Mouse (Mus musculus) heart, embryonic 11.5 days (tissue): ENCODE measurements around the gene Rcc1. TPM values are rescaled to one million over a fixed set of nuclear protein-coding genes. Genes with fewer than 3 reads are reported as not detected.
A peak's percentile ranks its signal among the peaks of the same experiment; 100 is the strongest.

Experiments
- ATAC-seq: fragments of 200-750 bp; cut with Nextera tagmentation; replicated peaks from 2 replicates; pipeline ENCODE4 v1.8.0; 2017; ENCODE audit warnings: moderate library complexity; ENCODE audit not compliant: insufficient number of reproducible peaks, low FRiP score, low TSS enrichment
- H3K27ac ChIP-seq: fragments of 300-500 bp; sonication (generic); 2 replicates; pipeline ENCODE4 v1.5.1; 2014; ENCODE audit warnings: mild to moderate bottlenecking, low read depth, low read length
- H3K27me3 ChIP-seq: fragments of 300-500 bp; sonication (generic); 2 replicates; pipeline ENCODE4 v1.6.1; 2014; ENCODE audit warnings: mild to moderate bottlenecking, low read length, mixed read lengths; ENCODE audit not compliant: control insufficient read depth, insufficient read depth
- H3K36me3 ChIP-seq: fragments of 300-500 bp; sonication (generic); 2 replicates; pipeline ENCODE4 v1.6.1; 2014; ENCODE audit warnings: mild to moderate bottlenecking, low read length, moderate library complexity, mixed read lengths; ENCODE audit not compliant: control insufficient read depth, insufficient read depth
- H3K4me1 ChIP-seq: fragments of 300-500 bp; sonication (generic); 2 replicates; pipeline ENCODE4 v1.6.1; 2014; ENCODE audit warnings: low read length; ENCODE audit not compliant: control insufficient read depth, insufficient read depth
- H3K4me2 ChIP-seq: fragments of 300-500 bp; sonication (generic); 2 replicates; pipeline ENCODE4 v1.6.1; 2014; ENCODE audit warnings: mild to moderate bottlenecking, moderate library complexity
- H3K4me3 ChIP-seq: fragments of 300-500 bp; sonication (generic); 2 replicates; pipeline ENCODE4 v1.5.1; 2014; ENCODE audit warnings: low read depth, low read length
- H3K9ac ChIP-seq: fragments of 300-500 bp; sonication (generic); 2 replicates; pipeline ENCODE4 v1.6.1; 2014; ENCODE audit warnings: mild to moderate bottlenecking, low read depth, low read length, moderate library complexity
- H3K9me3 ChIP-seq: fragments of 300-500 bp; sonication (generic); replicated peaks from 2 replicates; pipeline ENCODE4 v1.6.1; 2016; ENCODE audit warnings: low read length; ENCODE audit not compliant: control insufficient read depth
- WGBS: fragments of 180-500 bp; shearing (Covaris S2); extraction: QIAGEN DNeasy Blood & Tissue Kit; methylation state at CpG from one replicate; pipeline ENCODE4 v1.1.7; 2014; ENCODE audit not compliant: insufficient replicate concordance; 5-methylcytosine and 5-hydroxymethylcytosine counted together
- polyA plus RNA-seq: library from polyadenylated mRNA; unstranded; fragments of >200 nt; fragmentation: Nextera tagmentation; extraction: Ambion mirVana; gene quantifications from 2 replicates; pipeline ENCODE4 v1.2.1, GENCODE M21; 2014

The Rcc1 gene
- polyA plus RNA-seq, 1 experiment from 2014 or later: 28.1 TPM

- Histone ChIP-seq H3K4me3 (no peak overlapping the region), H3K36me3 (peaks cover 20% of the 10 kb centered on the region), H3K4me1 (peaks cover 7% of the 10 kb centered on the region), H3K27me3 (no peaks in the 10 kb centered on the region), H3K4me2 (no peak overlapping the region), H3K9ac (no peak overlapping the region), H3K9me3 (no peaks in the 10 kb centered on the region), H3K27ac (no peak overlapping the region)
- WGBS: 83% methylated on average over 5 of the region's 5 CpGs
- no peak for ATAC-seq
Measured at GRCm38 (mm10) chr4:132326481-132326880, 26.9 kb downstream of the Rcc1 start.

DNA sequence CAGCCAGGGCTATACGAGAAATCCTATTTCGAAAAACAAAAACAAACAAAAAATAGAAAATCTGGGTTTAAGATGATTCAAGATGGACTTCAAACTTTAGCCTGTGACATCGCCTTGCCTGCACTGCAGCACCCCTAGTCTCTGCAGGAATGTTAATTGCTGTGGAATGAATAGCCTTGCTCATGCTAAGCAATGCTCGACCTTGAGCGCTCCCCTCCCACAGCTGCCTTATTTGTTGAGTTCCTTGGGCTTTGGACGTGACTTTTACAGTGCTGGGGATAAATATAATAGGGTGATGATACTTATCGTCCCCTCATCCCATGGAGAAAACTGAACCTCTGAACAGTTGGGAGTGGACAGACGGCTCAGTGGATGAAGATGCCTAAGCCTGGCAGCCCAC lies 37.7 kb downstream of the Rcc1 start:
- no peak overlapping the region for H3K4me3 ChIP-seq
- H3K9me3 ChIP-seq: no peaks in the 10 kb centered on the region
- no peak overlapping the region for H3K4me2 ChIP-seq
- H3K36me3 ChIP-seq: peaks cover 31% of the 10 kb centered on the region
- no peak overlapping the region for H3K27ac ChIP-seq
- H3K27me3 ChIP-seq: no peaks in the 10 kb centered on the region
- WGBS: 75% methylated on average over 8 of the region's 8 CpGs
- no peaks in the 10 kb centered on the region for H3K4me1 ChIP-seq
- ATAC-seq: no peak
- no peak overlapping the region for H3K9ac ChIP-seq

- H3K4me3 ChIP-seq: no peak overlapping the region
- no peaks in the 10 kb centered on the region for H3K27me3 ChIP-seq
- no peak overlapping the region for H3K4me2 ChIP-seq
- H3K27ac ChIP-seq: no peak overlapping the region
- WGBS: 80% methylated on average over 5 of the region's 5 CpGs
- no peaks in the 10 kb centered on the region for H3K9me3 ChIP-seq
- peaks cover 11% of the 10 kb centered on the region for H3K4me1 ChIP-seq
- H3K9ac ChIP-seq: no peak overlapping the region
- no peak for ATAC-seq
- peaks cover 25% of the 10 kb centered on the region for H3K36me3 ChIP-seq
Measured at GRCm38 (mm10) chr4:132312627-132313026, 40.8 kb downstream of the Rcc1 start.

GRCm38 (mm10) chr4:132311801-132312200 lies 41.6 kb downstream of the Rcc1 start:
- no peak overlapping the region for H3K27ac ChIP-seq
- H3K9me3 ChIP-seq: no peaks in the 10 kb centered on the region
- no peak overlapping the region for H3K9ac ChIP-seq
- peaks cover 11% of the 10 kb centered on the region for H3K4me1 ChIP-seq
- no peak for ATAC-seq
- no peak overlapping the region for H3K4me3 ChIP-seq
- H3K4me2 ChIP-seq: no peak overlapping the region
- 48% methylated on average over 3 of the region's 3 CpGs for WGBS
- H3K36me3 ChIP-seq: peaks cover 25% of the 10 kb centered on the region
- no peaks in the 10 kb centered on the region for H3K27me3 ChIP-seq

- Histone ChIP-seq H3K27me3 (no peaks in the 10 kb centered on the region), H3K9ac (no peak overlapping the region), H3K27ac (no peak overlapping the region), H3K36me3 (peaks cover 22% of the 10 kb centered on the region), H3K4me1 (peaks cover 11% of the 10 kb centered on the region), H3K4me3 (no peak overlapping the region), H3K9me3 (no peaks in the 10 kb centered on the region), H3K4me2 (no peak overlapping the region)
- 50% methylated on average over 1 of the region's 1 CpGs for WGBS
- ATAC-seq: no peak
Measured at GRCm38 (mm10) chr4:132311209-132311608, 42.2 kb downstream of the Rcc1 start.

DNA sequence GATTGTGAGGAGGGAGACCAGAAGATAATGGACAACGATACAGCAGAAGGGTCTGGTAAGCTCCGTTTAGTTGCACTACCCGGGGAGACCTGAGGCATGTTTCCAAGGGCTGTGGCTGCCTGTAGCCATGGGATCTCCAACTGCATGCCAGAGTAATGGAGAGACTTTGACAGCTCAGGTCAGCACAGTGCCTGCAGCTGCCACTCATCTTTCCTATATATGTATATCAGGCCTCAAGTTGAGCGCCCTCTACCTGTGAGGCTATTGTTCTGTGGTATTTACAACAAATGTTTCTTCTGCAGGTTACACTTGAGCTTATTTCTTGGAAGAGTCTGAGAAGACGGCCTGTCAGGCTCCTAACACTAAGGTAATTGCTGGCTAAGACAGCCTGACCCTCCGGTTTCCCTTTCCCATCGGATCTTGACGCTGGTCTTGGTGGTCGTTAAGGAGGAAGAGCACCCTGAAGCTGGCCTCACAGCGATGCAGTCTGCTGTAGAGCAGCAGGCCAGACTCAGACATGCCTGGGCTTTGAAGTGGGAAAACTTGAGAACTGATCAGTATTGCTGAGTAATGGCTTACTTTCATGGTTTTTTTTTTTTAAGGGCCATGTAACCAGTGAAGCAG lies 43.4 kb downstream of the Rcc1 start:
- no peak for ATAC-seq
- WGBS: 31% methylated on average over 10 of the region's 10 CpGs
- no peaks in the 10 kb centered on the region for H3K9me3 ChIP-seq

GRCm38 (mm10) chr4:132309140-132309848 lies 44.1 kb downstream of the Rcc1 start:
- Histone ChIP-seq H3K4me1 (peaks cover 11% of the 10 kb centered on the region), H3K27ac (peak overlapping the region; percentile 89), H3K4me2 (peak overlapping the region; percentile 93), H3K36me3 (peaks cover 20% of the 10 kb centered on the region), H3K9me3 (no peaks in the 10 kb centered on the region), H3K9ac (peak overlapping the region; percentile 95), H3K4me3 (peak overlapping the region; percentile 81), H3K27me3 (no peaks in the 10 kb centered on the region)
- 1% methylated on average over 15 of the region's 15 CpGs for WGBS
- no peak for ATAC-seq

More for the DNA sequence above, 43.4 kb downstream of the Rcc1 start:
- Histone ChIP-seq H3K27ac (peak overlapping the region; percentile 89; the same call in 1 of the 2 replicates), H3K4me2 (peak overlapping the region; percentile 93), H3K9ac (peak overlapping the region; percentile 95), H3K4me3 (peak overlapping the region; percentile 81), H3K27me3 (no peaks in the 10 kb centered on the region), H3K36me3 (peaks cover 20% of the 10 kb centered on the region), H3K4me1 (peaks cover 11% of the 10 kb centered on the region)

DNA sequence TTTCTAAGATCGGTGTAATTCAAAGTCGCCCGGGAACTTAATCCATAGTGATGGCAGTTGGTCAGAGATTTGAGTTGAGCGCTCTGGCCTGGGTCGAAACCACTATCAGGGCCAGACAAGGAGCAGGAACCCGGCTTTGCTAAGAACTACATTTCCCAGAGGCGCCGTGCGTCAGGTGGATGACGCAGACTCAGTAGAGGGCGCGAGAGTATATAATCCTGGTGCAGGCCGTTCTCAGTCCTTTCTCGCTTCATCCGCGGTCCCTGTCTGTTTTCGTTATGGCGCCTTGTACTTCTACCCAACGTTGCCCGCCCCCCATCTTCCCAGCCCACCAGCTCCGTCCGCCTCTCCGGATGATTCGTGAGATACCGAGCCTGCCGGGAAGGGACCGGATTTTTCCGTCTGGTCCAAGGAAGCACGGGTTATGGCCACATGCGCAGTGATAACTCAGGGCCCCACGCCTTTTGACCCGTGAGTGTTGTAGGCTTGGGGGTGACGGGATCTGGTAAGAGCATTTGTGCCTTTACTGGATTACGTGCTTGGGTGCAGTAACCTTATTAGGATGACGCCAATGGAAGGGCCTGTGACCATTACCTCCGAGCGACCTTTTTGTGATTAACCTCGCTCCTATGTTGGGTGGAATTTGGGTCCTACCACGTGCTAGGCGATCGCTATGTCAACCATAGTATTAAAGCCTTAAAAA lies 44.8 kb downstream of the Rcc1 start:
- peak; percentile 81 for ATAC-seq
- under 1% methylated on average over 41 of the region's 41 CpGs for WGBS

More for the DNA sequence above, 44.8 kb downstream of the Rcc1 start:
- Histone ChIP-seq H3K4me2 (peak overlapping the region; percentile 93), H3K9ac (peak overlapping the region; percentile 95), H3K4me3 (peak overlapping the region; percentile 81), H3K36me3 (peaks cover 13% of the 10 kb centered on the region), H3K4me1 (peaks cover 11% of the 10 kb centered on the region), H3K9me3 (no peaks in the 10 kb centered on the region), H3K27ac (peak overlapping the region; percentile 89), H3K27me3 (no peaks in the 10 kb centered on the region)
